Mouse (Mus musculus) right cerebral cortex, postnatal 36 days (tissue): Measurements from ENCODE around the gene Sec63.

Experiments
- DNase-seq, 2 experiments: peaks; one replicate each; pipeline ENCODE4 v3.0.0; 2022; ENCODE audit warnings: low spot score in 2 of 2, mixed read lengths in 1 of 2

The Sec63 gene

GRCm38 (mm10) chr10:42760999-42761900 is at the start of gene Sec63:
Gene Sec63 (plus strand): TSS chr10:42761496.
- DNase-seq: peak; percentile 97

- no peak for DNase-seq
These were observed 46.6 kb upstream of the Sec63 start for GRCm38 (mm10) chr10:42714676-42715075.

GRCm38 (mm10) chr10:42715366-42716035 is 45.8 kb upstream of the Sec63 start:
- no peak for DNase-seq

GRCm38 (mm10) chr10:42722116-42722515 is 39.2 kb upstream of the Sec63 start:
- DNase-seq: no peak

- no peak for DNase-seq
These were observed 37.7 kb upstream of the Sec63 start for GRCm38 (mm10) chr10:42723275-42724232.

GRCm38 (mm10) chr10:42729607-42730006 is 31.7 kb upstream of the Sec63 start:
- DNase-seq: no peak

- peak; percentile 4 to 9 for DNase-seq
These were observed 26.7 kb upstream of the Sec63 start for GRCm38 (mm10) chr10:42734546-42735060.

- DNase-seq: no peak
These were observed 9.5 kb upstream of the Sec63 start for GRCm38 (mm10) chr10:42751813-42752212.

- no peak for DNase-seq
These were observed 7.0 kb upstream of the Sec63 start for GRCm38 (mm10) chr10:42754341-42754740.

GRCm38 (mm10) chr10:42759741-42760140 is 1.6 kb upstream of the Sec63 start:
- DNase-seq: no peak

- no peak for DNase-seq
These were observed 967 bp upstream of the Sec63 start for GRCm38 (mm10) chr10:42760329-42760728.

GRCm38 (mm10) chr10:42761901-42762669 is 789 bp downstream of the Sec63 start:
- DNase-seq: peak; percentile 10 to 18

GRCm38 (mm10) chr10:42762670-42763058 is 1.4 kb downstream of the Sec63 start:
- DNase-seq: no peak

- DNase-seq: no peak
These were observed 1.9 kb downstream of the Sec63 start for GRCm38 (mm10) chr10:42763246-42763645.

GRCm38 (mm10) chr10:42765344-42765743 is 4.0 kb downstream of the Sec63 start:
- DNase-seq: no peak

GRCm38 (mm10) chr10:42775450-42775849 is 14.2 kb downstream of the Sec63 start:
- DNase-seq: no peak

- DNase-seq: no peak
These were observed 19.5 kb downstream of the Sec63 start for GRCm38 (mm10) chr10:42780753-42781152.

GRCm38 (mm10) chr10:42781672-42782071 is 20.4 kb downstream of the Sec63 start:
- peak; percentile 23 to 29 for DNase-seq

- DNase-seq: no peak
These were observed 39.6 kb downstream of the Sec63 start for GRCm38 (mm10) chr10:42800922-42801321.

GRCm38 (mm10) chr10:42825923-42826322 is 64.6 kb downstream of the Sec63 start:
- no peak for DNase-seq

- DNase-seq: no peak
These were observed 65.9 kb downstream of the Sec63 start for GRCm38 (mm10) chr10:42827155-42827554.
